38 mouse cellular contexts compared by ENCODE assay signal in genomic region chr1:85592526-85592925, GRCm38 (mm10). TPM values are rescaled to one million over a fixed set of nuclear protein-coding genes. Genes with fewer than 3 reads are reported as not detected.
"Had no signal": no experiment of that assay in that cellular context is flagged by ENCODE, and none has a peak within 500 bp of the region (broad histone marks: within the 10 kb centered on the region; RNA-seq: fewer than 3 reads in every experiment).

No protein-coding gene starts in this region.

RNA-seq across cellular contexts. Expression of gene G530012D18Rik, which starts 17.1 kb away (rescaled TPM):
- total RNA-seq: heart, postnatal 10 days; heart, postnatal 14 days; heart, postnatal 25 days; heart, postnatal 36 days; heart, postnatal 4 days; hindbrain, postnatal 0 days; layer of hippocampus, adult 18-20 months; layer of hippocampus, adult 2 months; layer of hippocampus, adult 8-10 months; layer of hippocampus, postnatal 10 days; layer of hippocampus, postnatal 14 days; layer of hippocampus, postnatal 25 days; layer of hippocampus, postnatal 36 days; left cerebral cortex, adult 18-20 months; left cerebral cortex, adult 2 months had no signal
- polyA plus RNA-seq: heart, embryonic 10.5 days; heart, embryonic 11.5 days; heart, embryonic 12.5 days; heart, embryonic 13.5 days; heart, embryonic 14.5 days; heart, embryonic 16.5 days; heart, postnatal 0 days; hindbrain, embryonic 10.5 days; hindbrain, embryonic 12.5 days; hindbrain, embryonic 13.5 days; hindbrain, embryonic 14.5 days; hindbrain, embryonic 15.5 days; hindbrain, embryonic 16.5 days; hindbrain, postnatal 0 days; inflammation-experienced regulatory T-cells, adult 6 months; intestine, embryonic 14.5 days; intestine, embryonic 15.5 days; intestine, embryonic 16.5 days; intestine, postnatal 0 days; kidney, adult 2 months; kidney, embryonic 14.5 days; kidney, embryonic 15.5 days; kidney, embryonic 16.5 days; kidney, postnatal 0 days had no signal
